Mouse (Mus musculus) adrenal gland, postnatal 4 days (tissue): ENCODE measurements around the gene Camk2b. TPM values are rescaled to one million over a fixed set of nuclear protein-coding genes. Genes with fewer than 3 reads are reported as not detected.

Experiments
- DNase-seq, 2 experiments: peaks; one replicate each; pipeline ENCODE4 v3.0.0; 2021 to 2022; ENCODE audit warnings: low spot score in 2 of 2, mixed read lengths in 2 of 2
- total RNA-seq, 2 experiments: library from RNA; stranded (reverse); gene quantifications; 2 replicates each; pipeline ENCODE4 v1.2.3; 2021

The Camk2b gene
- total RNA-seq, 2 experiments from 2014 or later = 24.7 to 28.2 TPM

DNA sequence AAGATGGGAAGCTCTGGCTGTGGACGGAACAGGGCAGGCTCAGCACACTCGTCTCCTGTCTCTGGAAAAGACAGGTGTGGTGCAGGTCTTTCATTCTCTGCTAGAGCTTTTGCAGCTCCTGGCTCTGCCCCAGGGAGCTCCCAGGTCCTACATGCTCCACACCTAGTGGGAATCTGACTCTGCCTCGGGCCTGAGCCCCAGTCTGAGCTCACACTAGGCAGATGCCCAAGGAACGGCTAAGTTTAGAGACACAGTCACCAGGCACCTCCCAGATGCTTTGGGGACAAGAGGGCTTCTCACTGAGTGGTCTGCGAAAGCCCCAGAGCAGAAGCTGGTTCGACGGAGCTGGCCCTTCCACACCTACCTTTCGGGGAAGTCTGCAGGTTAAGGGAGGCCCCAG is 12.8 kb downstream of the Camk2b start:
- DNase-seq = no peak

GRCm38 (mm10) chr11:6050066-6050560 is 16.0 kb downstream of the Camk2b start:
- no peak for DNase-seq

- DNase-seq = no peak
These were observed 18.0 kb downstream of the Camk2b start for GRCm38 (mm10) chr11:6048208-6048607.

DNA sequence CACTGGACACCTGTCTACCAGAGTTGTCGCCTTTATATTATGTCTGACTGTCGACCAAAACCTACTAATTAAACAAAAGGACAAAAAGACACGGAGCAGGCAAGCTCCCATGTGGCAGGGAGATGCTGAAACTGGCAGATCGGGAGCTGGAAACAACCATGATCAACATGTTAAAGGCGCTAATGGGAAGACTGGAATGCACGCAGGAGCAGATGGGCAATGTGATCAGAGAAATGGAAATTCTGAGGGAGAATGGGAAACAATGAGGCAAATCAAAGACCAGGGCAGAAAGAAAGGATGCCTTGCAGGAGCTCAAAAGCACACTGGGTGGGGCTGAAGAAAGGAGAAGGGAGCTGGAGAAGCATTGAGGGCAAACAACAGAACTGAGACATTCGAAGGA is 27.2 kb downstream of the Camk2b start:
- no peak for DNase-seq

GRCm38 (mm10) chr11:6037686-6038085 is 28.5 kb downstream of the Camk2b start:
- DNase-seq = no peak

GRCm38 (mm10) chr11:6037198-6037597 is 29.0 kb downstream of the Camk2b start:
- no peak for DNase-seq

- DNase-seq = no peak
These were observed 29.7 kb downstream of the Camk2b start for GRCm38 (mm10) chr11:6036477-6036876.

DNA sequence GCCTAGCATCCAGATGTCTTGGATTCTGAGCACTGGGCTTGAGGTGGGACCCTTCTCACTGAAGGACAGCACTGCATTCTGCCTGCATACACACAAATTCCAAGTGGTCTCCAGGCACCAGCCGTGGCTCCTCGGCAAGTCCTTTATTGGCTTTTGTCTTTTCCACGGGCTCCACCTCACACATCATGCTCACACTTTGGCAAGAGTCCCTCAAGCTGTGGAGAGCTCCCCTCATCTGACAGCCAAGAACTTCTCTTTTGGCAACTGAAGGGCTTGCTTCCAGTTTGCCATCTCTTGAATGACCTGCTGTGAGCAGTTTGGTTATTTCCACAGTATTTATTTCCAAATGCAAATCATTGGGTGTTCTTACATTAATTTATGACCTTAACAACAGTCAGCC is 30.6 kb downstream of the Camk2b start:
- no peak for DNase-seq

- no peak for DNase-seq
These were observed 31.4 kb downstream of the Camk2b start for GRCm38 (mm10) chr11:6034740-6035139.

DNA sequence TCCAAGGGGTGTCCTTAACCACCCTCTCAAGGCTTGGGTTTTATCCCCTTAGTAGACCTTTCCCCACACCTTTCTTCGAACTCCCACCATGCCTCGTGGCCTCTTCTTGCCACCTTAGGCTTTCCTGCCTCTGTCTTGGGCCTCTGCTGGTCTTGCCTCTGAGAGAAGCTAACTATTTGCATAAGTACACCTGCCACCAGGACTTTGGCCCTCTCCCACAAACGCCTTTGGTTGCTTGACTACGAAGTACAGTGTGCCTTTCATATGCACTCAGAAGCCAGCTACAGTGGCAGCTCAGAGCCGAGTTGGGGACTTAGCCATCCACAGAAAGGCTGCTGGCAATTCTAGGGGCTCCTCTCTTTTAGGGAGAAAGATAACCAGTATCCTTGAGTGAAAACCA is 32.4 kb downstream of the Camk2b start:
- DNase-seq = no peak

DNA sequence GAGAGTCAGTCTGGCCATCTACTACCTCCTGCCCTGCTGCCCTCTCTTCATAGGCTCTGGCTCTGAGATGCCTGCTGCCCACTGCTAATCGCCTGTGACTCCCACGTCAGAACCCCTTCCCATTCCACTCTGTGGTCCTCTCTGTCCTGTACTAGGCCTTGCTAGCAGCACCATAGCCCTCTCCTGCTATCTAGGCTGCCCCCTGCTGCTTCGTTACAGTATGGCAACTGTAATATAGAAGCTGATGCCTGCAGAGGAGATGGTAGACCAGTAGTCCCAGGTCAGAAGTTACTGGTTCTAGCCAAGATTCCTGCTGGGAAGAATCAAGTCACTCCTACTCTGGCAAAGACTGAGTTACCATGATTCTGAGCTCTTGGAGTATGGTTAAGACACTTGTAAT is 33.0 kb downstream of the Camk2b start:
- DNase-seq = no peak

- no peak for DNase-seq
These were observed 35.5 kb downstream of the Camk2b start for GRCm38 (mm10) chr11:6030650-6031049.

GRCm38 (mm10) chr11:6029790-6030189 is 36.4 kb downstream of the Camk2b start:
- no peak for DNase-seq

GRCm38 (mm10) chr11:6028911-6029310 is 37.3 kb downstream of the Camk2b start:
- no peak for DNase-seq

DNA sequence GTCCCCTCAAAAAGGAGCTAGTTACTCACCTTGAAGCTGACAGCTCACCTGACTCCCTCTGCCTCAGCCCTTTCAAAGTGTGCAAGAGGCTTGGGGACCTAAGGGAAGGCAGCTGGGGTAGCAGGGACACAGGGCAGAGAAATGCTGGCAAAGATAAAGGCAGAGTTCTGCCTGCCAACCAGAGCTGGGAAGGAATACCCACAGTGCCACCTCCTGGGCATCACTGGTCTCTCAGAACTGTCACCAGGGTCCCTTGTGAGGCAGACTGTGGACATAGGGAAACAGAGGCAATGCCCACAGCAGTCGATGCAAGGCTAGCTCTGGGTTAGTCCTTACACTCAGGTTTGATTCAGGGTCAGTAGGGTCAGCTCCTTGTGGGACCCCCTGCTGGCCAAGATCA is 39.8 kb downstream of the Camk2b start:
- DNase-seq = no peak

DNA sequence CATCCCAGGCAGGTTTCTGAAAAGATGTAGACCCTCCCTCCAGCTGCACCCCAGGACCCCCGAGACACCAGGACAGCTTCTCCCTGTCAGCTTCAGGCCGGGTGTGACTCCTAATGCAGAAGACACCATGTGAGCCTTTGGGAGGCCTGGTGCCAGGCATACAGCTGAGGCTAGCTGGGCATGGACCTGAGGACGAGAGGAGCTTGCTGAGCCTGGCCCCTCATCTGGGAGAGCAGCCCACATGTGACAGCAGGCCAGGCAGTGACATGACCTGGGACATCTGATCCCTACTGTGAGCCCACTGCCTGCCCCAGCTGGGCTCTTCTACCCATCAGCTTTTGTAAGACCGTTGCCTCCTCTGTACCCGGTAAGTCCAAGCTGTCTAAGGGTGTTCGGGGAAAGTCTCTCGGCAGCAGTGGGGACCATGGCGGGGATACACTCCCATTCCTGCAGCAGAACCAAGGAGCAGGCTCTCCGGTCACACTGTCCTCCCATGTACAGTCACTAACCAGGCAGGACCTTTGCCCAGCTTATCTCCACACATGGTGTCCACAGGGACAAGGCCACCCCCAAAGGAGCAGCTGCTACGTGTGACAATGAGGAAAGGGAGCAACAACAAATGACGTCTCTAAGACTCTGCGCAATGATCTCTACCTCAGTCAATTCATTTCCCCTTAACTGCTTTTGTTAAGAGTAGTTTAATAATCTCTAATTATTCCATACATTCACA is 41.1 kb downstream of the Camk2b start:
- DNase-seq = no peak

- DNase-seq = no peak
These were observed 45.0 kb downstream of the Camk2b start for GRCm38 (mm10) chr11:6020897-6021839.

- DNase-seq = no peak
These were observed 45.8 kb downstream of the Camk2b start for GRCm38 (mm10) chr11:6020360-6020759.

- DNase-seq = no peak
These were observed 47.7 kb downstream of the Camk2b start for GRCm38 (mm10) chr11:6018218-6019010.

GRCm38 (mm10) chr11:6017484-6018140 is 48.5 kb downstream of the Camk2b start:
- no peak for DNase-seq
